Mouse (Mus musculus): Measurements from ENCODE around the gene Dnajc5.
A peak's percentile ranks its signal among the peaks of the same experiment; 100 is the strongest.

The Dnajc5 gene

DNA sequence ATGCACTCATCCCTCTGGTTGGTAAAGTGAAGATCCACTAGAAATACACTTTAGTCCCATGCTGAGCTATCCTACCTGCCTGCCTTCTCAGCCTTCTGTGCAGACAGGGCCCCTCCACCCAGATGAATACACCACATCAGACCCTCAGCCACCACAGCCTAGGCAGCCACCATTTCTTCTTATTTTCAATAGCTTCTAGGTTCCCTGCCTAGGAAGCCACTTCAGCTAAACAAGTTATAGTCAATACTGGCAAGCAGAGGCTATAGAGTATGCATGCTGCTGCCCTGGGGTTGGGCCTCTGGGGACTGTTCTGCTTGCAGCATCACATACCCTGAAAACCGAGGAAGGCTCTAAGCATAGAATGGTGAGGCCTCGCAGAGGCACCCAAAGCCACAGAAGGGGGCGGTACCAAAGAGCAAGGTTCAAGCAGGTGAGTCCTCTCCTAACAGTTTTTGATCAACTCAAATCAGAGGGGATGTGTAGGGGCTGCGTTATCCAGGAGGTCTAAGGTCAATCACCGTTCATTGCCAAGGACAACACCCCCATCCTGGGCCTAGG lies 71.3 kb downstream of the Dnajc5 start, which contains the start of gene Prpf6:
Prpf6 (plus strand) TSS at position 341 of the 558 bp plus-strand sequence.
- DNase-seq, result no peak

DNA sequence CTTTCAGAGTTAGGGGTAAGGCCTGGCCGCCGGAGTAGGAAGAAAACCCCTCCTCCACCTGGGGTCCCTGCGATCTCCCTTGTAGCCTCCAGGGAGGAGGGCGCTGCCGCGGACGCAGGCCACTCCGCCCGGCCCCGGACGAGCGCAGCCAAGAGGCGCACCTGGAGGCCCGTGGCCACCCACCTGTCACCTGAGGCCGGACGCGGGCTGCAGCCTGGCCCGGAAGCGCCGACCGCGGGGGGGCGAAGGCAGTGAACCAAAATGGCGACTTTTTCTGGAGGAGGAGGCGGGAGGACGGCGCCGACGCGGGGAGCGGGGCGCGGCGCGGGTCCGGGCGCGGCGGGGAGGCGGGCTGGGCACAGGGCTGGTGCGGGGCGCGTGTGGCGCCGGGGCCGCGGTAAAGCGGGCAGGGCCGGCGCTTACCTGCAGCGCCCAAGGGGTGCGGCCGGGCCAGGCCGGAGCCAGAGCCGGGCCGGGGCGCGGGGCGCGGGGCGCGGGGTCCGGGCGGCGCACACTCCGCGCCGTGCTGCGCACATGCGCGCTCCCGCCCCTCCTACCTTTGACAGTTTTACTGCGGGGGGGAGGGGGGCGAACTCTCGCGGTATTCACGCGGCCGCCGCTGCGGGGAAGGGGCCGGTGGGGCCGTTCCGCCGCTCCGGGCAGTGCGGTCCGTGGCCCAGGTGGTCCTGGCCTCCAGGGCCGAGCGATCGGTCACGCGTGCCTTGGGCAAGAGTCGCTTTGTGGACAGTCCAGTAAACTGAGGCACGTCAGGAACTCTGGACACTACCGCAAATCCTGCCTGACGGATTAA lies 72.2 kb downstream of the Dnajc5 start, which contains the start of gene Zfp512b:
Zfp512b (minus strand) TSS at position 573 of the 811 bp plus-strand sequence.
- peak; percentile 62 to 77 for DNase-seq

DNA sequence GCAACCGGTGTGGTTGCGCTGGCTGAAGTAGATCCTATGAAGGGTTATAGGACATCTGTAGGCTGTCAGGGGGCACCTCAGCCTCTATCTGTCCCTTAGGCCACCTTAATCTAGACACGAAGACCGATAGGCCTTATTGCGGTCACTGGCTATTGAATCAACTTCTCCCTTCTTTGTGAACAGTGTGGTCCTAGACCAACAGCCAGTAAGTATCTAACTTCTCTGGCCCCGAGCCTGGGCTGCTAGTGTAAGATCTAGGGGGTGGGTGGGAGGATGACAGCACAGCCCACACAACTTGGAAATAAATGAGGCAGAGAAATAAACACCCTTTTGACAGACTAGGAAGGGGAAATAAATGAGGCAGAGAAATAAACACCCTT lies 72.7 kb downstream of the Dnajc5 start:
- DNase-seq, result peak in 1 of 2 experiments; percentile 40

DNA sequence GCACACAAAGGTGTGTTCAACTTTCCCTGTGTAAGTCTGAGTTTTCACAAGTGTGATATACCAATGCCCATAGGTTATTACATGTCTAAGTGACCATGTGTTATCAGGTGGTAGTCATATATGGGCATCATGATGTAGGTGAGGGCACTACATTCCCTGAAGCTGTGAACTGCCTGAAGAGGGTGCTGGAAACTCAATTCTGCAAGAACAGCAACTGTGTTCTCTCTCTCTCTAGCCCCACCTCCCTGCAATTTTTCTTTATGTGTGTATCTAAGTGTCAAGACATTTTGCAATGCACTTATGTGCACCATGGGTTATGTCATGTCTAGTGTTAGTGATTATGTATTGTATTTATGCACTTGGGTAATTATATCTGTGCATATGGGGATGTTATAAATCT lies 73.7 kb downstream of the Dnajc5 start:
- DNase-seq, result no peak

DNA sequence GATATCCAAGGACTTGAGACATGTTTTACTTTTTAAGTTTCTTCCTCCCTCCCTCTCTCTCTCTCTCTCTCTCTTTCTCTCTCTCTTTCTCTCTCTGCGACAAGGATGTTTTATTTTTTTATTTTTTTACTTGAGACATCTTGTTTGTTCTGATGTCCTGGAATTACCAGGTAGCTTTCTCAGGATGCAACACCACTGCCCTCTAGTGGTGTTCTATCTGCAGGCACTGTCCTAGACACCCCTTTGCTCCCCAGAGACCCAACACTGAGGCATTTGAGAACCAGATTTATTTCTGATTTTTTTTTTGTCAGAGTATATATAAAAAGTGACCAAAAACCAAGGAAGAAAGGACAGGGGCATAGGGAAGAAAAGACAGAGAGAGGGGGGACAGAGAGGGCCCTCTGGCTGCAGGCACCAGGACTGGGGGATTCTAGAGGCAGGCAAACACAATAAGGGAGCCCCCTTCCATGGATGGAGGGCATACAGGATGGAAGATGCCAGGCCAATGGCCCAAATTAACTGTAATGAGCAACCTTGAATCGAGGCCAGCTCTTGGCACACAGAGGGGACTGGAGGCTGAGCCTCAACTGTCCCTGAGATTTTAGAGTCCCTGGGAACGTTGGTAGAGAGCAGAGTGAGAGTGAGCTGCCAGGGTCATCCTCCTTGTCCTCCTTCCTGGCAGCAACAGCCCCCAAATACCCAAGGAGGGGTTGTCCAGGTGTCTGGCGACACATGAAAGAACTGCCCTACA lies 74.8 kb downstream of the Dnajc5 start:
- peak in 1 of 2 experiments; percentile 47 for DNase-seq

DNA sequence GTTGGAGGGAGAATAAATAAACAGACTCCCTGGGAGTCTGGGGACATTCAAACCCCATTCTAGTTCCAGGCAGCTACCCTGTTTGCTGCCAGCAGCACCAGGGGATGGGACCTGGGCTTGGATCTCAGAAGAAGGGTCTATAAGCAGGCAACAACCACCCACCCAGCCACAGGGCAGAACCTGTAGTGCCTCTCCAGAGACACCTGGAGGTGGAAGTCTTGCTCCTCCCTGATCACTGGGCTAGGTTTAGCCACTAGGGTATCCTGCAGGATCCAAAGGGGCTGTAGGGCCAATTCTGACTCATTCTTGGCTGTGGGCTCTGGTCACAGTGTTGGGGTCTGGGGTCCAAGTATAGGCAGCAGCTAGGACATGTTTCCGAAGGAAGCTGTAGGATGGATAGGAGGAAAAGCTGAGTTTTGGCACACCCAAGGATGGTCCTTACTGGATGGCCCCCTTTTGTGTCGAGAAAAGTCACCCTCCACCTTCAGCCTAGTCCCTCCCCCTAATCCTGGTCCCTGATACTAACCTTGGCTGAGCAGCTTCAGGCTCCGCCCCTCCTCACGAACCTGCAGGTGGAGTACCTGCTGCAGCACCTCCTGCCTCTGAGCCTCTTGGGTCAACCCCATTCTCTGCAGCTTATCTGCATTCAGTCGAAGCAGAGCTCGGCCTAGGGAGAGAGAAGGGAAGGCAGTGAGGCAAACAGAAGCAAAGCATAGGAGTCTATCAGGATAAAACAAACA lies 76.1 kb downstream of the Dnajc5 start:
- DNase-seq, result no peak

DNA sequence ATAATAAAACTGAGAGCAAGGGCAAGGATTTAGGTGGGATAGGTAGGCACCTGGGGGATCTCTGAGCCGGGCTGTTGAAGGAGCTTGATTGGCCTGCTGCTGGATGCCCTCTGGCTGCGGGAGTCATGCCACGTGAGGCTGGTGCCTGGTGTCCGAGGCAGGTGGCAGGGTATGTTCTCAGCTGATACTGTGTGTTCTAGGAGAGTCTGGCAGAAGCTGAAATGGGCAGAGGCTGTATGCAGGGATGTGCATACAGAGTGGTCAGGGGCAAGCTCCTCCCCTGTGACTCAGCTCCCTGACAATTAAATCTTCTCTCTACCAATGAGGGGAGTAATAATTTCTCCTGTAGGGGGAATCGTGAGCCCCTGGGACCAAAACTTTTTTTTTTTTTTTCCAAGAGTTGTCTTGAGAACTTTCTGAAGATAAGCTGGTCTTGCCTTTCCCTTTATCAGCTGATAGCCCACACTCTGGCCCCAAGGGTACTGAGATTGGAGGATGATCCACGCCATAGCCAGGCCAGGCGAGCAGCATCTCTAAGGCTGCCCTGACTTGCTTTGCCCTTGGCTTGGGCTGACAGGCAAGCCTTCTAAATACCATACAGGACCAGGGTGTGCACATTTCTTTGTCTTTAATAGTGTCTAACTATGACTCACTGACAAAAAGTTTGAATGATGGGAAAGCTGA lies 77.2 kb downstream of the Dnajc5 start:
- no peak for DNase-seq

DNA sequence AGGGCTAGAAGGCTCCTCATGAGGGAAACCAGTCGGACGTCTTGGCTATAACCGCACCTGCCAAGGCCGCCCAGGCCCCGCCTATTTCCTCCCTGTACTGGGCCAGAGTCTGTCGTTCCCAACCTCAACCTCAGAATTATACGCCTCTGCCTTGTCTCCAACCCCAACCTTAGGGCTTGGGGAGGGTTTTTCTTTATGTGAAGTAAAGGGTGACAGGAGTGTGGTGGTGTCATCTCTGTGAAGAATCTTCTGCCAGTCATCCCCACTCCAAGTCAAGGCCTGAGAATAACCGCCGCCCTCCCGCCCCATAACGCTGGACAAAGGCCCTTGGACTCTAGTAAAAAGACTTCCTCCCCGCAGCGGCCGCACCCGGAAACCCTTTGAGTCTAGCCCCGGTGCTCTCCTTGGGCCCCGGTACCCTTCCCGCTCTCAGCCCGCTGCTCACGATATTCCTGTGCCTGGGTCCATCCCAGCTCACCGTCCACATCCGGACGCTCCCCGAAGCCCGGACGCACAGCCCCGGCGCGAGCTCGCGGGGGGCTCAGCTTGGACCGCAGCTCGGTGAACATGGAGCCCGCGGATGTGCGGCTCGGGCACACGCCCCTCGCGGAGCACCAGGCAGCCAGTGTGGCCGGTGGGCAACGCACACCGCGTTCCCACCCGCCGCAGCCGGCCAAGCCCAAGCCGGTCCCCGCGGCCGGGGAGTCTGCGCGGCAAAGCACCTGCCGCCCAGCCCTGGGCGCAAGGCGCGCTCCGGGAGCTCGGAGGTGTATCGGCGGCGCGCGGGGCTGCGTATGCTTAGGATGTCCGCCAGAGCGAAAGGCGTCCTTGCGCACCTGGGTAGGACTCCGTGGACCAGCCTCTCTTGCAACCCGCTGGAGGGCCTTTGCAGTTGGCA lies 78.4 kb downstream of the Dnajc5 start, which contains the start of gene Samd10:
Samd10 (minus strand) TSS at position 759 of the 898 bp plus-strand sequence.
- peak; percentile 79 to 81 for DNase-seq

DNA sequence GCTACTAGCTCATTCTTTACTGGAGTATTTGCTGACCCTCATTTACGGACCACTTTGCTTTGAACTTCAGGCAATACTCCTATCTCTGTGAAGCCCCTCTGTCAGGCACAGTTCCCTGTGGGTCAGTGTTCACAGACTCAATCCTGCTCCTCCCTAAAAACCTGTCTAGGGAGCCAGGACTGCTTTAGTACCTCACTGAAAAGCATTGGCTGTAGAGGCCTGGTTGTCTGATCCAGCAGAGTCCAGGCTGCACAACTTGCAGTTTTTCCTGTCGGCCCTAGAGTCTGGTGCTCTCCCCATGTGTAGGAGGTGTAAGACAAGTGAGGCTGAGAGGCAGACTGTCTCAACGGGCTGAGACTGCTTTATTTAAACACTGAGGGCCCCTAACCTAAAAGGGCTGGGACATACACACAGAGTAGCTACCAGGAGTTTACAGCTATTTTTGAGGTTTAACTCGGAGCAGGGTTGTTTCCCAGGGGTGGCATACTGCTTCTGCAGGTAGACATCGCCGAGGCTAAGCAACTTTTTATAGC lies 80.0 kb downstream of the Dnajc5 start:
- DNase-seq, result no peak

DNA sequence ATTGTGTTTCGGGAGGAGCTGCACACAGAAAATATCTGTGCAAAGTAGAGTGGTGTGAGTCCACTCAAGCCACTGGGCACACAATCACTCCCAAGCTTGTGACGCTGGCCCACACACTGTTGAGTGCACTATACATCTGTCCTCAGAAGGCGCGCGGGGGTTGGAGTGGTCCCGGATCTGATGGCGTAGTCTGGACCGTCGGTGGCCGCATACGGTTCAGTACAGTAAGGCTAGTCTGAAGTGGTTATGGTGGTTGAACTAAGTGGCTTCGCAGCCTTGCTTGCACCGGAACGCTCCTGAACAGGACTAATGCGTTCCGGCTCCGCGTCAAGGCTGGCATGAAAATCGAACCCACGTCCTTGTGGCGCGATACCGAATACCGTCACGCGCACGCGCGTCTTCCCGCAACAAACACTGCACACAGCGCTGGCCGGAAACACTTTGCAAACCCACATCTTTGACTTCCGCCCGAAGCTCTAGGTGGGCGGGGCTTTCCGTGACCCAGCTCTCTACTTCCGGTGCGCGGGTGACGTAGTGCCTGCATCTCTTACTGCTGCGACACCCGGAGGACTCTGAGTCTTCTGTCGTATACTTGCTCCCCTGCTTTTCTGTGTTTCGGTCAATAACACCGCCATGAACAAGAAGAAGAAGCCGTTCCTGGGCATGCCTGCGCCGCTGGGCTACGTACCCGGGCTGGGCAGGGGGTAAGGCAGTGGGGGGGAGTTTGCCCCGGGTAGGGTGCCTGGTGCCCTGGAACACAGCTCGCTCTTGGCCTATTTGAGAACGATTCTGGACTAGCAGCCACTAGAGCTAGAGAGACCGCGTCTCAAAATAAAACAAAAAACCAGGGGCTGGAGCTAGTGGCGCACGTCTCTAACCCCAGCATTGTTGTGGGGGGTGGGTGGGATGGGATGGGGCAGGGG lies 80.8 kb downstream of the Dnajc5 start:
- peak; percentile 96 to 97 for DNase-seq

DNA sequence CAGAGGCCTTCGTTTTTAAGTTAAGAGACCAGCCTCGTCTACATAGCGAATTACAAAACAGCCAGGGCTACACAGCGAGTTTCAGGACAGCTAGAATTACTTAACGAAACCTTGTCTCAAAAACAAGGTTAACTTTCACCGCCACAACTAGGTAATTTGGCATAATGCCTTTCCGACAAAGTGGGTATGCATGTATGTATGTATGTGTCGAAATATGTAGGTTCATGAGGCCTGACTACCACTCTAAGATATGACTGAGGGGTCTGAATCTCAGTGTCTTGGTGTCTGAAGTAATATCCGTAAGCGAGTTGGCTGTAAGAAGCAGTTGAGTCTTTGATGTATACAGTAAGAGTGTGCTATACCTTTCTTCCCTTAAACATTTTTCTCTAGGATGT lies 81.5 kb downstream of the Dnajc5 start:
- DNase-seq, result no peak

DNA sequence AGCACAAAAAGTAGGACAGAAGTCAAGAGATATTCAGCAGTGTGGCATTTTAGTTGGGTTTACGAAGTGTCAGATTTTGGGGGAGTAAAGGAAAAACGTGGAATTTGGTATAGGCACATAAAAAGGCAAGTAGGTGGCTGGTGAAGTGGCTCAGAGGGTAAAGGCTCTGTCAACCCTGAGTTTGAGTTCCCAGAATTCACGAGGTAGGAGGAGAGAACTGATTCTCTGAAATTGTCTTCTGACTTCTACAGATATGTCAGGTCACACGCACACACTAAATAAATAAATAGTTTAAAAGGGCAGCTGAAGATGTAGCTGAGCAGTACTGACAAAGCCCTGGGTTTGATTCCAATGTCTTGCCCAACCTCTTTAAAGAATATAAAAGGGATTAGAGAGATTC lies 82.1 kb downstream of the Dnajc5 start:
- no peak for DNase-seq
